Mouse (Mus musculus) CD4-positive, CD25-positive, alpha-beta regulatory T cell, adult 4 months (primary cell): ENCODE data around the gene Dnajb8. TPM values are rescaled to one million over a fixed set of nuclear protein-coding genes. Genes with fewer than 3 reads are reported as not detected.

Source experiments
- ATAC-seq: one replicate; pipeline ENCODE4 v1.8.0; 2017
- polyA plus RNA-seq, 2 experiments: library from polyadenylated mRNA; unstranded; fragments of 100-300 nt; shearing (Covaris generic); gene quantifications; one replicate each; pipeline ENCODE4 v1.2.1; 2017

The Dnajb8 gene
- polyA plus RNA-seq, result not detected

- no peak for ATAC-seq
Observed at GRCm38 (mm10) chr6:88221968-88222367, at the start of gene Dnajb8. Gene Dnajb8 (plus strand): TSS chr6:88222268.

GRCm38 (mm10) chr6:88174191-88174590 is 47.9 kb upstream of the Dnajb8 start:
- no peak for ATAC-seq

GRCm38 (mm10) chr6:88174676-88175075 is 47.4 kb upstream of the Dnajb8 start:
- ATAC-seq, result no peak

- ATAC-seq, result no peak
Observed at GRCm38 (mm10) chr6:88184671-88185070, 37.4 kb upstream of the Dnajb8 start.

GRCm38 (mm10) chr6:88188148-88188547 is 33.9 kb upstream of the Dnajb8 start:
- no peak for ATAC-seq

GRCm38 (mm10) chr6:88189312-88190042 is 32.6 kb upstream of the Dnajb8 start:
- peak; percentile 69 for ATAC-seq

- ATAC-seq, result no peak
Observed at GRCm38 (mm10) chr6:88190043-88190309, 32.1 kb upstream of the Dnajb8 start.

GRCm38 (mm10) chr6:88190310-88191023 is 31.6 kb upstream of the Dnajb8 start:
- ATAC-seq, result no peak

- no peak for ATAC-seq
Observed at GRCm38 (mm10) chr6:88191024-88191365, 31.1 kb upstream of the Dnajb8 start.

GRCm38 (mm10) chr6:88191411-88192070 is 30.5 kb upstream of the Dnajb8 start:
- ATAC-seq, result no peak

- no peak for ATAC-seq
Observed at GRCm38 (mm10) chr6:88192756-88193155, 29.3 kb upstream of the Dnajb8 start.

GRCm38 (mm10) chr6:88193433-88194052 is 28.5 kb upstream of the Dnajb8 start, which contains the start of gene Gata2:
Gene Gata2 (plus strand): TSS chr6:88193891.
- no peak for ATAC-seq

GRCm38 (mm10) chr6:88194053-88194977 is 27.8 kb upstream of the Dnajb8 start:
- no peak for ATAC-seq

- no peak for ATAC-seq
Observed at GRCm38 (mm10) chr6:88194978-88195325, 27.1 kb upstream of the Dnajb8 start.

GRCm38 (mm10) chr6:88196054-88196732 is 25.9 kb upstream of the Dnajb8 start:
- ATAC-seq, result no peak

GRCm38 (mm10) chr6:88196733-88197312 is 25.2 kb upstream of the Dnajb8 start:
- no peak for ATAC-seq

GRCm38 (mm10) chr6:88197313-88198069 is 24.6 kb upstream of the Dnajb8 start:
- no peak for ATAC-seq

GRCm38 (mm10) chr6:88198070-88198940 is 23.8 kb upstream of the Dnajb8 start:
- no peak for ATAC-seq

GRCm38 (mm10) chr6:88199001-88199717 is 22.9 kb upstream of the Dnajb8 start:
- ATAC-seq, result no peak
